Mouse (Mus musculus) thymus, postnatal 0 days (tissue): Measurements from ENCODE around the gene Olfr373. TPM values are rescaled to one million over a fixed set of nuclear protein-coding genes. Genes with fewer than 3 reads are reported as not detected.
"Not testable (repeated sequence)": the region's sequence is repeated elsewhere in the genome, so short reads cannot be mapped to it uniquely, and the experiment has no call there.

Experiments
- DNase-seq: peaks from one replicate; pipeline ENCODE4 v3.0.0-alpha.2; 2015; ENCODE audit warnings: low spot score
- polyA plus RNA-seq: library from polyadenylated mRNA; unstranded; fragments of >200 nt; fragmentation: Nextera tagmentation; extraction: Ambion mirVana; gene quantifications from 2 replicates; pipeline ENCODE4 v1.2.1, GENCODE M21; 2015

Olfr373 gene
- polyA plus RNA-seq, result 0.04 and 0.05 TPM in 2 replicates

DNA sequence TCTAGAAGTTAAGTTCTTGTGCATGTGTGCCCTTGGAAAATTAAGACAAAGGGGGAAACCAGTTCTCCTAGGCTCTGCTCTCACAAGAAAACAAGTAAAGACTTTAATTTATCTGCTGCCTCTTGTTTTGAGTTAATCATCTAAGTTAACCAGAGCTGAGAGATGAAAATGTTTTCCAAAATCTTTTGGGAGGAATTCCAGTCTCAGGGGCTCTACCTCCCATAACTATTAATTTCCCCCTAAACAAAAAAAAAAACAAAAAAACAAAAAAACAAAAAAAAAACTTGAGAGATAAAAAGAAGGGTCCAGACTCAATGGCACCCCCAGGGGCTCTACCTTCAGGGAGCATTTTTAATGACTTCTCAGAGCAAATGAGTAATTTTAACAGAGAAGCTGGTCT lies at the start of gene Olfr373:
Olfr373 (plus strand) TSS at position 301 of the 400 bp plus-strand sequence.
- not testable (repeated sequence) for DNase-seq

DNA sequence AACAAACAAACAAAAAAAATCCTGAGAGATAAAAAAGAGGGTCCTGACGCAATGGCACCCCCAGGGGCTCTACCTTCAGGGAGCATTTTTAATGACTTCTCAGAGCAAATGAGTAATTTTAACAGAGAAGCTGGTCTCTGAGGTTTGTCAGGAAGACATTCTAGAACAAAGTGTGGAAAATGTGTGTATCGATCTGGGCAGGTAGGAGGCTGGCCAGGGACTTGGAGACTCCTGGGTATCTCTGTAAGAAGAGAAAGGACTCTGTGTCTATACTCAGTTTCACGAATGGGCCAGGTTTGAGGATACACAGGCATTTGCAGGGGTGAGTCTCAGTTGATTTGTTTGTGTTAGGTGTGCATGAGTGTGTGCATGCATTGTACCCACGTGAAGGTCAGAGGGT lies 42.1 kb upstream of the Olfr373 start, which contains the start of gene Olfr372:
Olfr372 (plus strand) TSS at position 301 of the 400 bp plus-strand sequence.
- DNase-seq, result not testable (repeated sequence)

- no peak for DNase-seq
Observed at GRCm38 (mm10) chr8:72042493-72042892, 40.5 kb upstream of the Olfr373 start.

- DNase-seq, result not testable (repeated sequence)
Observed at GRCm38 (mm10) chr8:72054633-72055032, 28.3 kb upstream of the Olfr373 start.

- not testable (repeated sequence) for DNase-seq
Observed at GRCm38 (mm10) chr8:72057643-72058042, 25.3 kb upstream of the Olfr373 start.

DNA sequence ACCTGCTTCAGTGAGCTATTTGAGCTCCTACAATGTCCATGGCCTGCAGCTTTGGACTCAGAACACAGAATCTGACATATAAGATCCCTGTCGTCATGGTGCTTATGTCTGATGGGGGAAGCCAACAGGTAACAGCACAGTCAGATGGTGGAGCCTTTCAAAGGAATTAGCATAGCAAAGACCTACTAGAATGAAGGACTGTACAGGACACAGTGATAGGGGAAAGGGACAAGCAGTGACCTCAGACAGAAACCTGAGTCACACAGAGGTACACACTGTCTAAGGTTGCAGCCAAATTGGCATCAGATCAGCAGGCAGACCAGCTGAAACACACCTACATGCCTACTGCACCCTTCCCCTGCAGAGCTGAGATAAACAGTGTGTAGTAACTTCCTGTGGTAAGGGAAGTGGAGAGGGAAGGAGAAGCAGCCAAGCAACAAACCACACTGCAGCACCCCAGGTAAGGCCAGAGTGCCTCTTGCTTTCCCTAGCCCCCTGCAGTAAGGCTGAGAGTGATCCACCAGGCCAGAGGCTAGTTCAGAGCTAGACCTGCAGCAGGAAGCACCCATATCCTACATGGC lies 16.1 kb upstream of the Olfr373 start:
- DNase-seq, result not testable (repeated sequence)

DNA sequence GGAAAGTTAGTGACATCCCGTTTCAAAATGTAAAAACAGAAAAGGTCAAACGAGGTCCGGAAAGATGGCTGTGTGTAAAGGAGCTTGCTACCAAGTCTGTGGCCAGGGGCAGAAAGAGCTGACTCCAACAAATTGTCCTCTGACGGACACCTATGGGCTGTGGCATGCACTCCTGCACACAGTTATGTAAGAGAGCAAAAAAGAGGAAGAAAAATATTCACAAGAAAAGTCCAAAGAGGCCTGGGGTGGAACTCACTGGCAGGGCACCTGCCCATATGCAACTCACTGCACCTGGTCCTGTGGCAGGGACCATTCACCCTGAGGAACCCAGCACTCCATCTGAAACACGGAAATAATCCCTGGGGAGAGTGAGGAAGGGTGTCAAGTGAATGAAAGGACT lies 1.8 kb downstream of the Olfr373 start:
- DNase-seq, result no peak

DNA sequence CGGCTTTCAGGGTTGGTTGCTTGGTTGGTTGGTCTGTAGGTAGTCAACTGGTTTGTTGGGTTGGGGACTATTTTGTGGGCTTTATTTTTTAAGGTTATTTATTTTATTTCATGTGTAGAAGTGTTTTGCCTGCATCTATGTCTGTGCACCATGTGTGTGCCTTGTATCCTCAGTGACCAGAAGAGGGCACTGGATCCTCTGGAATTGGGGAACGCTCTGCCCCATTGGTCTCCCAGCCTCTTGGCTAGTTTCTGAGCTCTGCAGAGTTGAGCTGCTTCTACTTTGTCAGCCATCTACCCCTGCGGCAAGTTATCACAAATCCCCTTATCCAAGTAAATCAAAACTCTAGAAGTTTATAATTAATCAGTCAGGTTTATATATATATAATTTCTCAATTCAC lies 4.6 kb downstream of the Olfr373 start:
- not testable (repeated sequence) for DNase-seq

- DNase-seq, result not testable (repeated sequence)
Observed at GRCm38 (mm10) chr8:72096721-72097120, 13.7 kb downstream of the Olfr373 start.

GRCm38 (mm10) chr8:72099377-72100103 lies 16.6 kb downstream of the Olfr373 start:
- not testable (repeated sequence) for DNase-seq

- no peak for DNase-seq
Observed at GRCm38 (mm10) chr8:72105165-72105564, 22.2 kb downstream of the Olfr373 start.

DNA sequence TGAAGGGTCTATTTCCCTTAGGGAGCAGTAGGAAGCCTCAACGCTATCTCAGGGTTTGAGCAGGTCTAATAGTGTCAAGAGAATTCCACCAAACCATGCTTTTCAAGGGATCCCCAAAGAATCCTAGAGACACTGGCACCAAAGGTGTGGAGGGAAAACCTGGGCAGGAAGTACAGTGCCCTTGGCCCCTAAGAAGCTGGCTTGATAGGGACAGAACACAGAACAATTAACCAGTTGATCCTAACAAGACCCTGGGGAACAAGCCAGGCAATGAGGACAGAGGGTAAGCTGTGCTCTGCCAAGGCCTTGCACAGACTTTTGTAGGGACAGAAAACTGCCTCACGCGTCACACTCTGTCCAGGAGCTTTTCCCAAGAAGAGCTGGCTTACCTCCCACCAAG lies 23.8 kb downstream of the Olfr373 start, which contains the start of gene Olfr374:
Olfr374 (plus strand) TSS at position 301 of the 400 bp plus-strand sequence.
- DNase-seq, result no peak

DNA sequence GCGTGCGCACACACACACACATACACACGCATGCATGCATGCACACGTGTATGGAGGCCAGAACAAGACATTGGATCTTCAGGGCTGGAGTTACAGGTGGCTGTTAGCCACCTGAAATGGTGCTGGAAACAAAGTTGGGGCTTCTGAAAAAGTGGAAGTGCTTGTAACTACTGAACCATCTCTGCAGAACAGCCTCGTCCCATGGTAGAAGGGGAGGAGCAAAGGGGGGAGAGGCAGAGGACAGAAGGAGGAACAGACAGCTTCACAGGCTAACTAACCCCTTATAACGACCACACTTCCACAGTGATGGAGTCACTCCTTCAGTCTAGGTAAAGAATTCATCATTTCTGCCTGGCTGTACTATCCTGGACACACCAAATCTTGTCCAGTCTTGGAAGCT lies 27.9 kb downstream of the Olfr373 start:
- no peak for DNase-seq

DNA sequence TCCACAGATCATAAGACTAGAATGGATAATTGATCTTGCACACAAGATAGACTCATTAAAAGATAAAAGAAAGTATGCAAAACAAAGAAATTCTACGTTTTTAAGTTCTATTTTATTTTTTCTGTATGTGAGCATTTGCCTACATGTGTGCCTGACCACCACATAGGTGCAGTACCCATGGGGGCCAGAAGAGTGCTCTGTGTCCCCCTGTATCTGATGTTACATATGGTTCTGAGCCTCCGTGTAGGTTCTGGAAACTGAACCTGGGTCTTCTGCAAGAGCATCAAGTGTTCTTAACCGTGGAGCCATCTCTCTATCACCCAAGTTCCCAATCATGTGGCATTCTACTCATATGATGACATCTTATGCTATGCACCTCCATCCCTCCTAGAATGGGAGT lies 29.5 kb downstream of the Olfr373 start:
- no peak for DNase-seq

GRCm38 (mm10) chr8:72115202-72115601 lies 32.2 kb downstream of the Olfr373 start:
- no peak for DNase-seq

DNA sequence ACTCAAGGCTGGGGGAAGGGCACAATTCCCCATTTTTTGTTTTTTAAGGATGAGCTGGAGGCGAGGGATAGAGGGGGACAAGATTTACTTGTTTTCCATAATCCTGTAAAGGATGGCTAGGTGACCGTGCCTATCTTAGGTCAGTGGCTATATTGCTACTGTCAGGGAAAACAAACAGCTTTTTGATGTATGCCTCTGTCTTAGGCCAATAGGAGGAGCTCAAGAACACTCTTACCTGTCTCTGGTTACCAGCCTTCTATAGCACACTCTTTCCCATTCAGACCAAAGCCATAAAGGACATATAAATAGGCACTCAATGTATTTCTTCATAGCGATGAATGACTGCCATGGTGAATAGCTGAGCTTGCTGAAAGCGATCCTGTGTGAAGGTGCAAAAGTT lies 35.6 kb downstream of the Olfr373 start:
- DNase-seq, result no peak

DNA sequence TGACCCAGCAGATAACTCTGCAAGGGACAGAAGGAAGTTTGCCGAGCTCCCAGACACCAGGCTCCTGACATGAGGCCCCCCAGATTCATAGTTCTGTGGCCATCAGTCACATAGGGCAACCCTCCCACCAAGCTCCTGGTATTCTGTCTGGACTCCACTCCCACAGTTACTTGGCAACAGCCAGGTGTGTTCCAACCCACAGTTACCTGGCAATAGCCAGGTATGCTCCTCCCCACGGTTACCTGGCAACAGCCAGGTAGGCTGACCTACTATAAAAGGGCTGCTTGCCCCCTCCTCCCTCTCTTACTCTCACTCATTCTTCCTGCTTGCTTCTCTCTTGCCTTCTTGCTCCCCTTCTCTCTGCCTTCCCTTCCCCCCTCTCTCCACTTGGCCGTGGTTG lies 38.5 kb downstream of the Olfr373 start:
- DNase-seq, result not testable (repeated sequence)

GRCm38 (mm10) chr8:72121997-72122396 lies 39.0 kb downstream of the Olfr373 start:
- no peak for DNase-seq

GRCm38 (mm10) chr8:72127834-72128233 lies 44.9 kb downstream of the Olfr373 start:
- no peak for DNase-seq

- DNase-seq, result no peak
Observed at GRCm38 (mm10) chr8:72131251-72131650, 48.3 kb downstream of the Olfr373 start.

DNA sequence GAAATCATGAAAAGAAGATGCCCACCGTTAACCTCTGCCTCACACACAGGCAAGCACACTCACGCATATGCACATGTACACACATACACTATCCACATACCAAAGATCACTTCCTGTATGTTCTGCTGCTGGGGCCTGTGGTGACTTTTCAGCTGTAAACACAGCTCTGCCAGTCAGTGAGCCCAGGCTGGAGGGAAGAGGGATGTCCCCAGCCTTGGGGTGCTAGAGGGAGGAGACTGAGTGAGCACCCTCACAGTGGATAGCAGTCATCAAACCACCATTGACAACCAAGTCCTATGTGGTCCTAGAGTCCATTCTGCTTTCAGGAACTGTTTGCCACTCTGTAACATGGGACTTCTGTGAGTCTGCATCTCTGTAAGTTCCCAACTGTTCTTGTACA lies 48.9 kb downstream of the Olfr373 start:
- peak; percentile 33 for DNase-seq

DNA sequence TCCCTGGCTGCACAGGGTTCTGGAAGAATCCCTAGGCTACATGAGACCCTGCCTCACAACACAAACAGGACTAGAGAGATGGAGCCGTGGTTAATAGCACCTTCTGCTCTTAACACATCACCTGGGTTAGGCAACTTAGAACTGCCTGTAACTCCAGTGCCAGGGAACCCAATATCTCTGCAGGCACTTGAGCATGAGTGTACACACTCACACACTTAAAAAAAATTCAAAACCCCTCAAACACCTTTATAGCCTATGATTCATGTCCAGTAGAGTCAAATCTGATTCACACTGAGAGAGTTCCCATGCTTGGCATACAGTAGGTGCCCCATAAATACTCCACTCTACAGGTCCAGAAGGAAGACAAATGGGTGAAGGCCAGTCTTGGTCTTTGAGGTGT lies 49.4 kb downstream of the Olfr373 start:
- DNase-seq, result no peak

- DNase-seq, result no peak
Observed at GRCm38 (mm10) chr8:72132891-72133290, 49.9 kb downstream of the Olfr373 start.
